Mouse (Mus musculus) spleen, postnatal 4 days (tissue): ENCODE measurements around the gene Gtf2h1.

Source experiments
- DNase-seq, 2 experiments: peaks; one replicate each; pipeline ENCODE4 v3.0.0; 2022; ENCODE audit warnings: low spot score in 2 of 2

Gtf2h1 gene

DNA sequence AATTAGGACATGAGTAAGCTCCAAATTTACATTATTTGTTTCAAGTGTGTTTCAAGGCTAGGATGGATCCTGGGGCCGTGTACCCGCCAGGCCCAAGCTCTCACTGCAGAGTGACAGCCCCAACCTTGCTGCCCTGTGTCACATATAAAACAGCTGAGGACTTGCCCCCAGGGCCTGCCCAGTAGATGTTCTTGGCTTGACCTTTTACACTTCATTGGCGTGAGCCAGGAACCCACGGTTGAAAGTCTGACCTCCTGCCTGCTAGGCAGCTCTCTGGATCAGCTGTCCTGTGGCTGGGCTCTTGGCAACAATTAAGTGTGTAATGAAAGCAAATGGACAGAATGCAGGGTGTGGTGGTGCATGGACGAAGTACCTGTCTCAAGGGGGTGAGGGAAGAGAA, 53.4 kb downstream of the Gtf2h1 start:
- no peak for DNase-seq

- no peak for DNase-seq
Measured at GRCm38 (mm10) chr7:46851026-46851425, 55.1 kb downstream of the Gtf2h1 start.

DNA sequence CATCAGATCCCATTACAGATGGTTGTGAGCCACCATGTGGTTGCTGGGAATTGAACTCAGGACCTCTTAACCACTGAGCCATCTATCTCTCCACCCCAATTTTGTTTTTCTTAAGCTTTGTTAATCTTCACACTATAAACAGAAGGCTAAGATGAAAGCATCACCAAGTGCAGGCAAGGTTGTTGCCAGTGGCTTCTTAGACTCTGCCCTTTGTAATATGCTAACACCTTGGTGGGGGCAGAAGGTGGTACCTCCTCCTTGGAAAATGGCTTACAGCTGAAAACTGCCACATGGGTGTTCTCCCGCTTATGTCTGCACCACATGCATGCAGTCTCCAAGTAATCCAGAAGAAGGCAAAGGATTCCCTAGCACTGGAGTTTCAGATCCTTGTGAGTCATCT, 56.8 kb downstream of the Gtf2h1 start:
- no peak for DNase-seq

GRCm38 (mm10) chr7:46853365-46853764, 57.5 kb downstream of the Gtf2h1 start:
- no peak for DNase-seq

DNA sequence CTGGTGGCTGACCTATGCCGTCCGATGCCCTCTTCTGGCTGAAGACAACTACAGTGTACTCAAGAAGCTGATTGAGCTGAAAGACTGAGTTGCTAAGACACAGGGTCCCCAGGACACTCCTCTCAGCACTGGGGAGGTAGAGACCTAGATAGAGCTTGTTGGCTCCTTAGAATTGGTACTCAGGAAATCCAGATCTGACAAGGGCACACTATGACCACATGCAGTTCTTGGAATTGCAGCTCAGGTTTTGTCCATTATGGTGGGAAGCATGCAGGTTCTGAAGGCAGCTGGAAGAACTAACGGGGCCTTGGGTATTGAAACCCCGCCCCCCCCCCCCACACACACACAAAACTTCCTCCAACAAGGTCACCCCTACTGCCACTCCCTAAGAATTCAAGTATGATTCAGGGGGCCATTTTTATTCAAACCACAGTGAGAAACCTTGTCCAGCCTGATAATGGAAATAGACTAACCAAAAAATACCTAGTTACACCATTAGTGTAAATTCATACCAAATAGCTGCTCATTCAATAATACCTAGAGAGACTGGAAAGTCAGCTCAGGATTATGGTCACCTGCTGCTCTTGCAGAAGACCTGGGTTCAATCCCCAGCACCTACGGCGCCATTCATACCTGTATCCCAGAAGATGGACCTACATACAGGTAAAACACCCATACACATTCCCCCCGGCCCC, 60.1 kb downstream of the Gtf2h1 start:
- DNase-seq, result no peak

DNA sequence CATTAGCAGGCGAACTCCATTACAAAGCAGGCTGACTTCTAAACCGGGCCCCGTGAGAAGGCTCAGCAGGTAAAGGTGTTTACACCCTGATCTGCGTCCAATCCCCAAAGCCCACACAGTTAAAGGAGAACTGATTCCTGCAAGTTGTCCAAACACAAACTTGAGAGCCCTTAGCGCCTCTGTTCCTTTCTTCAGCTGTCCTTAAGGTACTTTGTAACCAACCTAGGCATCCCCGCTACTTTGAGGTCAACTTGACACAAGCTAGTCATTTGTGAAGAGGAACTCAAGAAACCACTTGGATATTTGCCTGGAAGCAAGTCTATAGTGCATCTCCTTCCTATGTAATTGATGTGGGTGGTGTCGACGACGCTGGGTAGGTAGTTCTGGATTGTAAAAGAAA, 61.5 kb downstream of the Gtf2h1 start:
- no peak for DNase-seq

- no peak for DNase-seq
Measured at GRCm38 (mm10) chr7:46859031-46859430, 63.1 kb downstream of the Gtf2h1 start.

GRCm38 (mm10) chr7:46860996-46861395, 65.1 kb downstream of the Gtf2h1 start, which contains the start of gene Ldhc:
TSS of gene Ldhc (plus strand) at chr7:46861203.
- DNase-seq, result no peak

- DNase-seq, result no peak
Measured at GRCm38 (mm10) chr7:46871988-46872387, 76.1 kb downstream of the Gtf2h1 start.
